Mouse (Mus musculus) limb, embryonic 10.5 days (tissue): Measurements from ENCODE around the gene Gm49384. TPM values are rescaled to one million over a fixed set of nuclear protein-coding genes. Genes with fewer than 3 reads are reported as not detected.

Experiments used
- DNase-seq: peaks from one replicate; pipeline ENCODE4 v3.0.0-alpha.2; 2017; ENCODE audit warnings: low spot score
- H3K27ac ChIP-seq: fragments of 300-500 bp; sonication (generic); 2 replicates; pipeline ENCODE4 v1.5.1; 2016; ENCODE audit warnings: mild to moderate bottlenecking
- H3K27me3 ChIP-seq: fragments of 300-500 bp; sonication (generic); 2 replicates; pipeline ENCODE4 v1.6.1; 2016; ENCODE audit warnings: low read depth, mild to moderate bottlenecking; ENCODE audit not compliant: poor library complexity, severe bottlenecking
- H3K36me3 ChIP-seq: fragments of 300-500 bp; sonication (generic); 2 replicates; pipeline ENCODE4 v1.6.1; 2016; ENCODE audit warnings: mild to moderate bottlenecking, moderate library complexity
- H3K4me1 ChIP-seq: fragments of 300-500 bp; sonication (generic); 2 replicates; pipeline ENCODE4 v1.6.1; 2016
- H3K4me3 ChIP-seq: fragments of 300-500 bp; sonication (generic); 2 replicates; pipeline ENCODE4 v1.5.1; 2016; ENCODE audit warnings: mild to moderate bottlenecking, moderate library complexity
- H3K9me3 ChIP-seq: fragments of 300-500 bp; sonication (generic); replicated peaks from 2 replicates; pipeline ENCODE4 v1.6.1; 2016; ENCODE audit warnings: mild to moderate bottlenecking
- WGBS: fragments of 180-500 bp; shearing (Covaris S2); methylation state at CpG from one replicate; pipeline ENCODE4 v1.1.7; 2016; 5-methylcytosine and 5-hydroxymethylcytosine counted together
- polyA plus RNA-seq: library from polyadenylated mRNA; unstranded; fragments of >200 nt; fragmentation: Nextera tagmentation; extraction: Ambion mirVana; gene quantifications from 2 replicates; pipeline ENCODE4 v1.2.1, GENCODE M21; 2016

The Gm49384 gene
- polyA plus RNA-seq: 53.5 and 55.2 TPM in 2 replicates

DNA sequence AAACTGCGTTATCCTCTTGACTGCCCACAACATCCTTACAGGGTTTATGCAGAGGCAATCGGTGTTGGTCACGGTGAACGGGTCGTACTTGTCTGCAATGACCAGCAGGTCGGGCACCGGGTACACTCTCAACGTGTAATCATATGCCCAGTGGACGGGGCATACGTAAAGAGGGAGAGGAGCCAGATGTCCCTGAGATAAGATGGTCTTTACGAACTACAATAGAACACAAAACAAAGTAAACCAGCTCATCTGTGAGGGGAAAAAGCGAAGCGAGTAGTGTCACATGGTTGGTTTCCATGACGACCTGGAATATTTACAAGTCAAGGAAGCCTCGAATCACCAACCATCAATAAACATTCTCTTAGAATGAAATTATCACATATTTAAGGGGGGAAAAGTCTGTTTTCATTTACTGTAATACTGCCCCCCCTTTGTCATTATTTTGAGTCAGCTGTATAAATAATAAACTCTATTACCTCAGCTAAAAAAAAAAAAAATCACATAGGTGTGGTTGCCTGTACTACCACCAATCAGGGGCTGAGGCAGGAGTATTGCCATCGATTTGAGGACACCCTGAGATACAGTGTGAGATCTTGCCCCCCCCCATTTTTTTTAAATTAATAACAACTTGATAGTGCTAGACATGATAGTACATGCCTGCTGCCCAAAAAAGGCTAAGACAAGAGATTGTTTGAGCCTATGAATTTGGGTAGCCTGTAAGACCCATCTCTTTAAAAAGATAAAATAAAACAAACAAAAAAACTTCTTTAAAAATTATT is at the start of gene Gm49384:
Gm49384 (minus strand) TSS at position 216 of the 782 bp plus-strand sequence.
- DNase-seq: no peak
- Histone ChIP-seq H3K9me3 (no peaks in the 10 kb centered on the region), H3K4me1 (no peaks in the 10 kb centered on the region), H3K36me3 (peaks cover 84% of the 10 kb centered on the region), H3K27ac (no peak within 1 kb of the TSS), H3K4me3 (no peak within 1 kb of the TSS), H3K27me3 (no peaks in the 10 kb centered on the region)
- WGBS: 91% methylated on average over 16 of the region's 16 CpGs

DNA sequence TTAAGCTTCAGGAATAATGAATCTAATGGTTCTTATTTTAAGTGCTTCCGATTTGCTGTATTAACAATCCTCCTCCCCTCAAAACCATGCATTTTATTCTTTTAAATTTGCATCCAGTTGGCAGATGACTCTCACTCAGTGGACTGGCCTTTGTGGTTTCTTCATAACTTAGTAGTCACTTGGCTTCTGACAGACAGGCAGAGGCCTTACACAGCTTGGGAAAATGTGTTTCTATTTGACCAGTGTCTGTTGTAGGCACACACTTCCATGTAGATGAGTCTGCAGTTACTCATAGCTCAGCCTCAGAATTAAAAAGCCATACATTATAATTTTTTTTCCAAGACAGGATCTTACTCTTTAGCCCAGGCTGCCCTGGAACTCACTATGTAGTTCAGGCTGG is 49.7 kb upstream of the Gm49384 start:
- WGBS: 95% methylated on average over 1 of the region's 1 CpGs
- H3K4me1 ChIP-seq: 0 out of 2 replicates have a peak, but pooled peaks cover 4% of the 10 kb centered on the region

DNA sequence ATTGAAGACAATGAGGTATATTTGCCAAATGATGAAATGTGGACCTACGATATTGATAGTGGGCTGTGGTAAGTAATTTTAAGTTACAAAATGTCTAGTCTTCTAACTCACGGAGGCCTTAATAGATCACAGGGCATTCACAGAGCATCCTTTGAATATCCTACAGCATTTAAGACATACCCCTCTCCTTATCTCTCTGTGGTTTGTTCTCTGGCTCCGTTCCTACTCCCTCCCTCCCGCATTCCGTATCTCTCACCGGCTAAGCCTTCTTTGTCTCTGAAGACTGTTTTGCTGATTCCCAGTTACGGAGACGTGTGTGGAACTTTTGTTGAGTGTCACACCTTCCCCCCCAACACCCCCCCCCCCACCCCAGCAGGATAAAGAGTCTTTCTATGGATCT is 46.7 kb upstream of the Gm49384 start:
- no peaks in the 10 kb centered on the region for H3K9me3 ChIP-seq
- no peaks in the 10 kb centered on the region for H3K27me3 ChIP-seq
- H3K27ac ChIP-seq: no peak overlapping the region
- no peaks in the 10 kb centered on the region for H3K36me3 ChIP-seq
- DNase-seq: no peak
- 86% methylated on average over 8 of the region's 8 CpGs for WGBS
- 0 out of 2 replicates have a peak, but pooled peaks cover 4% of the 10 kb centered on the region for H3K4me1 ChIP-seq
- H3K4me3 ChIP-seq: no peak overlapping the region

More for the DNA sequence above, 49.7 kb upstream of the Gm49384 start:
- H3K27me3 ChIP-seq: no peaks in the 10 kb centered on the region
- no peak for DNase-seq
- no peaks in the 10 kb centered on the region for H3K36me3 ChIP-seq
- no peaks in the 10 kb centered on the region for H3K9me3 ChIP-seq
- H3K27ac ChIP-seq: no peak overlapping the region
- no peak overlapping the region for H3K4me3 ChIP-seq

DNA sequence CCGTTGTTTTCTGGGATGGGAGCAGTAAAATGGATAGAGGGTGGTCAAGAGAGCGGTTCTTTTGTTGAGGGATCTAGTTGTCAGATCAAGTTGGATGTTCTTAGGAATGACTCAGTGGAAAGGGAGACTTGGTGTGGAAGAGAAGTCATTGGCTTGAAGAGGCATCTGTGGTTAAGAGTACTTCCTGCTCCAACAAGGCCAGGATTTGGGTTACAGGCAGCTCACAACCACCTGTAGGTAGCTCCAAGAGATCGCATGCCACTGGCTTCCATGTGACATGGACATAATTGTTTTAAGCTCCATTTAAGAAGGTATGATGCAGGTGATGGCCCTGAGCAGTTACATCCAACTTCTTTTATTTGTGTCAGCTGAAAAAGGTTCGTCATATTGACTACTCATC is 45.7 kb upstream of the Gm49384 start:
- 89% methylated on average over 4 of the region's 4 CpGs for WGBS
- Histone ChIP-seq H3K36me3 (no peaks in the 10 kb centered on the region), H3K27ac (no peak overlapping the region), H3K4me1 (0 out of 2 replicates have a peak, but pooled peaks cover 4% of the 10 kb centered on the region), H3K9me3 (no peaks in the 10 kb centered on the region), H3K4me3 (no peak overlapping the region), H3K27me3 (no peaks in the 10 kb centered on the region)
- DNase-seq: no peak

DNA sequence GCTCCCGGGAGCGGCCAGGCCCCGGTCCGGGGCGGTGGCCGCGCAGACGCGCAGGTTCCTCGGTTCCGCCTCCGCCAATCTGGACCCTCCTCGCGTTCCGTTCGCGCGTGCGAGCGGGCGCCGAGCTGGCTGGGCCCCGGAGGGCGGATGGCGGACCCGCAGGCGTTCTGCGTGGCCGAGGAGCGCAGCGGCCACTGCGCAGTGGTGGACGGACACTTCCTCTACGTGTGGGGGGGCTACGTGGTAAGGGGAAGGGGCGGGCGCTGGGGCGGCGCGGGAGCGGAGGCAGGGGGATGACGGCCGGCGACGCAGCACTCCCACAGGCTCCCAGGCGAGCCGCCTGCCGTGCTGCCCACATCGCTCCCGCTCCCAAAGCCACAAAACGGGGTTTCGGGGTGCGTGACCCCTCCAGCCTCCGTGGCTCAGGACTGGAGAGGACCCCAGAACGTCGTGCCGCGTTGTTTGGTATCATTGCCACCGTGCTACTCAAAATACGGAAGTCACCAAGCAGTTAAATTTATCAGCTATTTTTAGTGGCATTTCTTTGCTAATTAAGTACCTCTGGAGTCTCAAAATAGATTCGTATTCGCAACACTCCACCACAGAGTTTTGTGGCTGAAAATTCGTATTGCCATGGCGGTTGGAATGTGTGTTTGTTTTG is 37.8 kb upstream of the Gm49384 start:
- DNase-seq: peak; percentile 85
- H3K27me3 ChIP-seq: no peaks in the 10 kb centered on the region
- no peaks in the 10 kb centered on the region for H3K9me3 ChIP-seq
- H3K27ac ChIP-seq: peak overlapping the region; percentile 91
- WGBS: under 1% methylated on average over 63 of the region's 64 CpGs
- peaks cover 13% of the 10 kb centered on the region for H3K4me1 ChIP-seq
- H3K36me3 ChIP-seq: no peaks in the 10 kb centered on the region
- peak overlapping the region; percentile 67 for H3K4me3 ChIP-seq

DNA sequence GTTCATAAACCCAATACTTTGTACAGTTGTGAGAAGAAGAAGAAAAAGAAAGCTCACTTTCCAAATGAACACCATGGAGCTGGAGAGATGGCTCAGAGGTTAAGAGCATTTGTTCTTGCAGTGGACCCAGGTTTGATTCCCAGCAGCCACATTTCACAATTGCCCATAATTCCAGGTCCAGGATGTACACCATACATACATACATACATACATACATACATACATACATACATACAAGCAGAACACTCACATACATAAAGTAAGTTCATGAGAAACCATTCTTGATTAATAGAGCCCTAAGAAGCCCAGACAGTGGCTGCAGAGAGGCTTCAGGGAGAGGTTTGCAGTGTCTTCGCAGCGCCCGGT is 37.3 kb upstream of the Gm49384 start:
- peaks cover 13% of the 10 kb centered on the region for H3K4me1 ChIP-seq
- no peaks in the 10 kb centered on the region for H3K27me3 ChIP-seq
- WGBS: 0% methylated on average over 3 of the region's 3 CpGs
- H3K4me3 ChIP-seq: peak overlapping the region; percentile 67
- no peaks in the 10 kb centered on the region for H3K36me3 ChIP-seq
- DNase-seq: no peak
- H3K27ac ChIP-seq: peak overlapping the region; percentile 91
- H3K9me3 ChIP-seq: no peaks in the 10 kb centered on the region

DNA sequence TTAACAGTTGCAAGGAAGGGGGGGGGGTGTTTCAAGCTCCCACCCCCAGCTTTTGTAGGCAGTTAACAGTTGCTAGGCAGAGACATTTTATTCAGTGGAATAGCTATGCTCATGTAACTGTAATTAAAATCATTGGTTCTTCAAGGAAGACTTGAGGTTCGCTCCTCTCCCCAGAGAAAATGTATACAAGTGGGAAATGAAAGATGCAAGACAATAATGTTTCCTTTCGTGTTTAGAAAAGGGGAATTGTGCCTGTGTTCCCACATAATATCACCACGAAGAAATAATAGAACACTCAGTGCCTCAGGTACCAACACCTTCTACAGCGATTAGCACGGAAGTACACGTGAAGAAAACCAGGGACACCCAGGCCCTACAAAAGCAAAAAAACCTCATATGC is 36.8 kb upstream of the Gm49384 start, which contains the start of gene Klhdc1:
Klhdc1 (plus strand) TSS at position 301 of the 400 bp plus-strand sequence.
- peaks cover 13% of the 10 kb centered on the region for H3K4me1 ChIP-seq

DNA sequence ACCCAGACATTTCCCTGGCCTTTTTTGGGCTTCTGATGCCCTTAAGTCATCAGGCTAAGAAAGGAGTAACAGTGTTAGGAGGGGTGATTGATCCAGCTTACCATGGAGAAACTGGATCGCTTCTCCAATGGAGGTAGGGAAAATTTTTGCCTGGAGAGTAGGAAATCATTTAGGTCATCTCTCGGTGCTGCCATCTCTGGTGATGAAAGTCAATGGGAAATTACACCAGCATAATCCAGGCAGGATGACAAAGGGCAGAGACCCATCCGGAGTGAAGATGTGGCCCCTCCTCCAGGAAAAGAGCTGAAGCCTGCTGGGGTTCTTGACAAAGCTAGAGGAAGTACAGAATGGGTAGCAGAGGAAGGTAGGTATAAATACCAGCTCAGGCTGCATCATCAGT is 34.2 kb upstream of the Gm49384 start:
- Histone ChIP-seq H3K27me3 (no peaks in the 10 kb centered on the region), H3K9me3 (no peaks in the 10 kb centered on the region), H3K4me1 (peaks cover 13% of the 10 kb centered on the region), H3K4me3 (no peak overlapping the region), H3K36me3 (no peaks in the 10 kb centered on the region), H3K27ac (no peak overlapping the region)
- DNase-seq: no peak
- WGBS: 47% methylated on average over 3 of the region's 3 CpGs

More for the DNA sequence above, 36.8 kb upstream of the Gm49384 start, which contains the start of gene Klhdc1:
- H3K4me3 ChIP-seq: peak within 1 kb of the TSS; percentile 67
- no peaks in the 10 kb centered on the region for H3K36me3 ChIP-seq
- 67% methylated on average over 6 of the region's 6 CpGs for WGBS
- H3K9me3 ChIP-seq: no peaks in the 10 kb centered on the region
- DNase-seq: no peak
- H3K27me3 ChIP-seq: no peaks in the 10 kb centered on the region
- peak within 1 kb of the TSS; percentile 91 for H3K27ac ChIP-seq

DNA sequence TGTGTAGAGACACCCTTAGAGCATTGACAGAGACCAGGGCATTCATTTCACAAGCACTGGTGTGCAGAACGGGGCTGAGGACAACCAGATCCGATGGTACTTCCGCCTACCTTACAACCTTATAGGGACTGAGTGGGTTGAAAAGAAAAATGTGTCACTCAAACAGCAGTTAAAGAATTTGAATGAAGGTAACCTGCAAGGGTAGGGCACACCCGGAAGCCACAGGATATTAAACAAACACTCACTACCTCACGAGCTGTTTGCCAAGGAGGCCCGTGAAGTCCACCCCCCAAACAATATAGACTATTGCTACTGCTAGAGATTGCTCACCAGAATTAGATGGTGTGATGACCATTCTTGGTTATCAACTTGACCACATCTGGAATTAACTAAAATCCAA is 31.7 kb upstream of the Gm49384 start:
- H3K27me3 ChIP-seq: no peaks in the 10 kb centered on the region
- no peaks in the 10 kb centered on the region for H3K36me3 ChIP-seq
- no peak overlapping the region for H3K4me3 ChIP-seq
- no peak for DNase-seq
- no peaks in the 10 kb centered on the region for H3K9me3 ChIP-seq
- H3K4me1 ChIP-seq: peaks cover 2% of the 10 kb centered on the region; the same call in 1 of the 2 replicates
- WGBS: 94% methylated on average over 6 of the region's 6 CpGs
- no peak overlapping the region for H3K27ac ChIP-seq

DNA sequence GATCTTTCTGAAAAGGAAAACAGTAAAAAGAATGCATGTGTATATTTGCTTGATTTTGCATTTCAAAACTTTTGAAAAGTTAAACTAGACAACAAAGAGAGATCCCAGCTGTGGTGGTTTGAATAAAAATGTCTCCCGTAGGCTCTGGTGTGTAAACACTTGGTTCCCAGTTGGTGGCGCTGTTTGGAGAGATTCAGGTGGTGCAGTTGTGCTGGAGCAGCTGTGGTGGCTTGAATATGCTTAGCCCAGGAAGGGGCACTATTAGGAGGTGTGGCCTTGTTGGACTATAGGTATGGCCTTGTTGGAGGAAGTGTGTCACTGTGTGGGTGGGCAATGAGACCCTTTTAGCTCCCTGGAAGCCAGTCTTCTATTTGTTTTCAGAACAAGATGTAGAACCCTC is 25.2 kb upstream of the Gm49384 start:
- peaks cover 10% of the 10 kb centered on the region for H3K4me1 ChIP-seq
- WGBS: 73% methylated on average over 2 of the region's 2 CpGs
- no peak for DNase-seq
- H3K27ac ChIP-seq: no peak overlapping the region
- H3K36me3 ChIP-seq: peaks cover 19% of the 10 kb centered on the region
- no peak overlapping the region for H3K4me3 ChIP-seq
- no peaks in the 10 kb centered on the region for H3K9me3 ChIP-seq
- no peaks in the 10 kb centered on the region for H3K27me3 ChIP-seq

DNA sequence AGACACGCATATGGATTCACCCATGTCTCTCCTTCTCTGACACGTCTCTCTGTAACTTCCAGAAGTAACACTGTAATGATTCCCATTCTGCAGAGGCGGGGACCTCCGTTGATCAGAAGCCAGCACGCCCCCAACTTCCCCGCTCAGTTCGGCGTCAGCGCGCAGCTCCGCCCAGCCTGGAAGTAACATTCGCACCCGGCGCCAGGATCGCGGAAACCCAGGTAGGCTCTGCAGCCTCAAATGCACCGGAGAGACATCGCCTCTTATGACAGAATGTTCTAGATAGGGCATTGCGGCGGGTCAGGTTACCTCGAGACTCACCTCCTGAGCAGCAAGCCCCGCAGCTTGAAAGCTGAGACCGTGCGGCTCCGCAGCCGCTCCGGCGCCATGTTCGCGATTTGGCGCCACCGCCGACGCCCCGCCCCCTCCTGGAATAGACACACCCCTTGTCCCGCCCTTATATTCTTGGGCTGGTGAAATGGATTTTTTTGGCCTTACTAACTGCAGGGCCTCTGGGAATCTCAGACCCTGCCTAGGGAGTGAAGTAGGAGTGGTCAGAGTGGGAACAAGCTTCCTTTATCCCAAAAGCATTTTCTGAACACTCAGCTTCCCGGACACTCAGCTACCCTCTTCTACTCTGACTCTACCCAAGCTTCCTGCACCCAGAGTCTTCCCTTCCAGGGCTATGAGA is 23.9 kb upstream of the Gm49384 start, which contains the start of gene Pole2:
Pole2 (minus strand) TSS at position 420 of the 691 bp plus-strand sequence.
- H3K9me3 ChIP-seq: no peaks in the 10 kb centered on the region
- peaks cover 29% of the 10 kb centered on the region for H3K36me3 ChIP-seq
- peak within 1 kb of the TSS; percentile 80 for H3K4me3 ChIP-seq
- H3K4me1 ChIP-seq: peaks cover 10% of the 10 kb centered on the region
- WGBS: under 1% methylated on average over 37 of the region's 37 CpGs
- DNase-seq: peak; percentile 91
- H3K27ac ChIP-seq: peak within 1 kb of the TSS; percentile 96
- H3K27me3 ChIP-seq: no peaks in the 10 kb centered on the region

DNA sequence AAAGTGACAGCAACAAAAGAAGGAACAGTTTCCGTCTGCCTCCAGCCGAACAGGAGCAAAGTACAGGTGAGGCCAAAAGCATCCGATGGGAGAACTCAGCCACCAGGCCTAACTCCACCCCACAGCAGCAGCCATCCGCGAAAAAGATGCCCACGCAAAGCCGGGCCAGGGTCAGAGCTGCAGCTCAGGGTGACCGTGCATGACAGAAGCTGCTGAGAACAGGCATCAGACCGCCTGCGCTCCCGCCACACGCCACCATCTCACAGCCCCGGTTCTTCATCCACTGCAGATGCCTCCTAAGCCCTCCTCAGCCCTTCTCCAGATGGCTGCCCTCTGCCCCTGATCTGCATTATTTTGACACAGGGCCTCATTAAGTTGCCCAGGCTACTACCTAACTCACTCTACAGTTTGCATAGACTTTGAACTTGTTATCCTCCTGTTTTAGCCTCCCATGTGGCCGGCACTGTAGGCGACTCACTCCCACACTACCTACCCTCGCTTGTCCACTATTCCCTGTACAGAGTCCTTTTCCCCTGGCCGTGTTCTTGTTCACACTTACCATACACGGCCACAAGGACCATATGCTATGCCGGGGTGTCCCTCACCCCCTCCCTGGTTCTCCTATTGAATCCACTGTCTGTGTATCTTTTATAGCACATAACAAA is 16.7 kb upstream of the Gm49384 start:
- Histone ChIP-seq H3K4me1 (no peaks in the 10 kb centered on the region), H3K9me3 (no peaks in the 10 kb centered on the region), H3K4me3 (no peak overlapping the region), H3K27me3 (no peaks in the 10 kb centered on the region), H3K36me3 (peaks cover 92% of the 10 kb centered on the region), H3K27ac (no peak overlapping the region)
- 92% methylated on average over 19 of the region's 19 CpGs for WGBS
- no peak for DNase-seq
